Mouse (Mus musculus): ENCODE data around the gene Dusp11. TPM values are rescaled to one million over a fixed set of nuclear protein-coding genes. Genes with fewer than 3 reads are reported as not detected.

The Dusp11 gene
- 26.2 and 34.7 TPM in 2 replicates for polyA plus RNA-seq (2015; fragmentation: Nextera tagmentation; extraction: Ambion mirVana)

DNA sequence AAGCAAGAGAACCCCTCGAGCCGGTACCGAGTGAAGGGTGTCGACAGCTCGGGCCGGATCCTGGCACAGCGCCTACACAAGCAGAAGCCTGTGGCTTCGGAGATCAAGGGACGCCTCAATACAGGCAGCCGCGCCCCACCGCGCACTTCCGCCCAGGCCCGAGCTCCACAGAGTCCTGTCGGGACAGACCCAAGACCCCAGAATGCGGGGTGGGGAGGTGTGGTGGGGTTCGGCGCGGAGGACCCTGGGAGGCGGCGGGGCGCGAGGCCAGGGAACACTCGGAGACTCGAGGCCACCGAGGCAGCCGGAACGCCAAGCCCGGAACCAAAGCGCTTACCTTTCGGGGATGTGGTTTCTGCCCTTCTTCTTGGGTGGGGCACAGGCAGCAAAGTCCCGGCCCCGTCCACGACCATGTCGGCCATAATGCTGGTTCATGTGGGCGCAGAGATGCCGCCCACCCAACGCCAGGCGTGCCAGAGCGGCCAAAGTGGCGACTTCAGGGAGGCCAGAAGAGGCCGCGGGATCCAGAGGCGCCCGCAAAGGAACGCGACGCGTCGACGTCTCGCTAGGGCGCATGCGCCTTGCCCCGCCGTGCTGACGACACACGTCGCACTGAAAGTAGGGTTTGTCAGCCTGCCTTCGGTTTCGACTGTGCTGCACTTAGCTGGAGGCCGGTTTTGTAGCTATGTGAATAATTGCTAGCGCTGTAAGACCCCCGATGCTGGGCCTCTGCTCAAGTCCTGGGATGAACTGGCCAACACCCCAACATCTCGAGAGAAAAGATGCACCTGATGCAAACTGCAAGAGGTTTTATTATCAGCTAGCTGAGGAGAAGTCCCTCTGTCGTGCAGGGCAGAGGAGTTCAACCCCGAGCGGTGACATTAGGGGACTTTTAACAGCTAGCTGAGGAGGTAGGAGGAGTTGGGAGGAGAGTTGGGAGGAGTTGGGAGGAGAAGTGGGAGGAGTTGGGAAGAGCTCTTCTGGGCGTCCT, at the start of gene Dusp11:
Gene Dusp11, minus strand, starts transcription at position 567 of the 991 bp plus-strand sequence.

DNA sequence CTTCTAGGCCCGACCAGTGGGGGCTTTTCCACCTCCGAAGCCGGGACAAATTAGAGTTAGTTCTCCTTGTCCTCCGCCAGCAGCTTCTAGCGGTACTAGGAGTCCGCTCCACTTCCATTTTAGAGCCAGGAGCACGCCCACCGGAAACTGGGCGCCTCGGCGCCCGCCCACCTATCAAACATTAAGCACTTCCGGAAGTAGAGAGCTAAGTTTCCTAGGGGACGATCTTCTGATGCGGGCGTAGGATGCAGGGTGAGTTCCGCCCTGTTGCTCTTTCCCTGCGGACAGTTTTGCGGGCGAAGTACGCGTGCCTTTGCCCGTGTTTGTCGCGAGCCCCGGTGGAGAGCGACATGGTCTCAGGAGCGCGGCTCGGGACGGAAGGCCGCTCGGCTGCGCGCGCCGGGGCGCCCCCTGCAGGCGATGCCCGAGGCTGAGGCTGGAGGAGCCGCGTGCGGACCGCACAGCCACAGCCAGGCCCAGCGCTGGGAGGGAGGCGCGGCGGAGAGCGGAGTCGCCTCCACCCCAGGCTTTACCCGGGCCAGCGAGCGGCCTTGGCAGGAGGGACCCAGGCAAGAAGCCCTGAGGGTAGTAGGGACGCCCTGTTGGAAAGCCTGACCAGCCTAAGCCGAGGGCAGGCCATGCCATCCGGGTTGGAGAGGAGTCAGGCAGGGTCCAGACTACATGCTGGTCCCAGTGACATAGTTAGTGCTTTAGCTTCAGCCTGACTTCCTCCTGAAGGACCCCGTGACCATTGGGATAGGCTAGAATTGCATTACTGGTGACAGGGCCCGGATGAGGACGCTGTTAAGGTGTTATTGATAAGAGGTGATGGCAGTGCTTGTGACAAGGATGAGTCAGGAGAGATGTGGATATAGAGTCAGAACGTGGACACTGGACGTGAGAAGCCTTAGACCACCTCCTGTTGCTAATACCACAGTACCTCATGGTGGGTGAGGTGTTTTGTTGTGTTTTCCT, 45.6 kb downstream of the Dusp11 start, which contains the start of gene Nat8f1:
Gene Nat8f1, minus strand, starts transcription at position 149 of the 975 bp plus-strand sequence.

DNA sequence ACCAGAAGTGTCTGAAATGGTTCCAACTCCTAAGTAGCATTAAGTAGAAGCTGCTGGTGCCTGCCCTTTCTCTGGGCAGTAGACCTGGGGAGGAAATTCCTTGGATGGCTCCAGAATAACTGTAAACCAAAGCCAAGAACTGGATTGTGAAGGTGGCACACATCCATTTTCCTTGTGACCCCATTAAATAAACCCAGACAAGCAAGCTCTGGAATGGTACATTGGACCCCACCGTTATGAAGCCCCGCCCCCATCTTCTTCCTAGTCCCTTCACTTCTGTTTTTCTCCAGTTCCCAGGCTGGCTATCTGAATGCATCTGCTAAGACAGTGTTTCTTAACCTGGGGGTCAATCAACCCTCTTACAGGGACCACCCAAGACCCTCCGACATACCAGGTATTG, 49.9 kb downstream of the Dusp11 start, which contains the start of gene Tprkb:
Gene Tprkb, plus strand, starts transcription at position 279 of the 400 bp plus-strand sequence.

DNA sequence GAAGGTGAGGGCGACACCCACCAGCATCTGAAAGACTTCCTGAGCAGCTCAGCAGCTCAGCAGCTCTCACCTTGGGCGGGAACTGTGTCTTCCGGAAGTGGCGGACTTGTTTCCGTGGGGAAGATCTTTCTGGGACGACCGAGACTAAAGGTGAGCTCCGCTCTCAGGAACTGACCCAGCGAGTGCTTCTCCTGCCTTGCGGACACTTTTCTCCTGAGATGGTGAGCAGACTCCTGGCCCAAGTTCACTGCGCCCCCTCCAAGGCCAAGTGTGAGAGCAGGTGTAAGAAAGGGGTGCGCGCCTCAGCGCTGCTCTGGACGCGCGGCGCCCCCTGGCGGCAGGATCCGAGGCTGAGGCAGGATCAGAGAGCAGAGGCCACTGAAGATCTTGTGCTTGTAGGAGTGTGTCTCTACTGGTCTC, 56.8 kb downstream of the Dusp11 start, which contains the start of gene Nat8f4:
Gene Nat8f4, minus strand, starts transcription at position 243 of the 420 bp plus-strand sequence.

Other genes starting within 250 kb of the Dusp11 start
- gene Nat8f7, start 248.5 kb downstream of the Dusp11 start, polyA plus RNA-seq (2015; fragmentation: Nextera tagmentation; extraction: Ambion mirVana), result 0.15 TPM in 1 of 2 replicates, not detected in the other
- 0.15 TPM in 1 of 2 replicates, not detected in the other for gene Nat8f3, start 195.9 kb downstream of the Dusp11 start, polyA plus RNA-seq (2015; fragmentation: Nextera tagmentation; extraction: Ambion mirVana)
- not detected in 2 replicates for gene Nat8f6, start 140.7 kb downstream of the Dusp11 start, polyA plus RNA-seq (2015; fragmentation: Nextera tagmentation; extraction: Ambion mirVana)
- gene Nat8f5, start 140.7 kb downstream of the Dusp11 start, polyA plus RNA-seq (2015; fragmentation: Nextera tagmentation; extraction: Ambion mirVana), result 0.17 and 1.4 TPM in 2 replicates
- 0.55 and 1.5 TPM in 2 replicates for gene Nat8, start 129.6 kb downstream of the Dusp11 start, polyA plus RNA-seq (2015; fragmentation: Nextera tagmentation; extraction: Ambion mirVana)
- 0.14 and 0.19 TPM in 2 replicates for gene Nat8f2, start 92.5 kb downstream of the Dusp11 start, polyA plus RNA-seq (2015; fragmentation: Nextera tagmentation; extraction: Ambion mirVana)
- gene Nat8f4, start 56.8 kb downstream of the Dusp11 start, polyA plus RNA-seq (2015; fragmentation: Nextera tagmentation; extraction: Ambion mirVana), result 5.2 and 12.2 TPM in 2 replicates
- gene Tprkb, start 49.8 kb downstream of the Dusp11 start, polyA plus RNA-seq (2015; fragmentation: Nextera tagmentation; extraction: Ambion mirVana), result 69.0 and 77.5 TPM in 2 replicates
- 62.4 and 80.9 TPM in 2 replicates for gene Nat8f1, start 46.0 kb downstream of the Dusp11 start, polyA plus RNA-seq (2015; fragmentation: Nextera tagmentation; extraction: Ambion mirVana)
- 0.71 TPM in 1 of 2 replicates, not detected in the other for gene Figla, start 54.5 kb upstream of the Dusp11 start, polyA plus RNA-seq (2015; fragmentation: Nextera tagmentation; extraction: Ambion mirVana)
- gene Add2, start 67.0 kb upstream of the Dusp11 start, polyA plus RNA-seq (2015; fragmentation: Nextera tagmentation; extraction: Ambion mirVana), result 10.4 and 28.0 TPM in 2 replicates
- 3.8 and 5.6 TPM in 2 replicates for gene Tgfa, start 233.6 kb upstream of the Dusp11 start, polyA plus RNA-seq (2015; fragmentation: Nextera tagmentation; extraction: Ambion mirVana)

Measured in adrenal gland, postnatal 0 days (tissue).